Mouse (Mus musculus): ENCODE measurements around the gene Stt3b. TPM values are rescaled to one million over a fixed set of nuclear protein-coding genes. Genes with fewer than 3 reads are reported as not detected.
"Not testable (repeated sequence)": the region's sequence is repeated elsewhere in the genome, so short reads cannot be mapped to it uniquely, and the experiment has no call there.

Stt3b gene
- total RNA-seq, 2 experiments from 2014 or later, result 58.4 to 61.7 TPM

GRCm38 (mm10) chr9:115273095-115273649 is 37.0 kb downstream of the Stt3b start:
- DNase-seq, result no peak
- intact Hi-C loops (cut with DNase I), result no loop called here

GRCm38 (mm10) chr9:115272451-115272850 is 37.8 kb downstream of the Stt3b start:
- DNase-seq; intact Hi-C loops (cut with DNase I): not testable (repeated sequence)

DNA sequence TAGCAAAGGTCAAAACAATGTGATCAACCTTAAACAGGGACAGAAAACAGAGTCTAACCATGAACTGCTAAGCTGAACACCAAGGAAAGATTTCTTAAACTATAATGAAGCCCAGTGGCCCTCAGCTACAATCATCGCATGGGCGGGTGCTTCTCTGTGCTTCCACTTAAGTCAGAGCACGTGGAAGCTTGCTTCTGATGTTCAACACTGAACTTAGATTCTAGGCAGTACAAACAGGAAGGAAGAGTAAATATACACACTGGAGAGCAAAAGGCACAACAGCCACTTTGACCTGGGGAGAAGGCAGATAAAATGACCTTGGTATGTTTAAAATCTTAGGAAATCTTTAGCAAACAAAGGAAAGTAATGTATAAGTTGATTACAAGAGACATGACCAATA is 38.7 kb downstream of the Stt3b start:
- intact Hi-C loops (cut with DNase I), result no loop called here
- no peak for DNase-seq

- intact Hi-C loops (cut with DNase I), result loop anchor here (5.0 kb wide), 1 partner anchor 175 kb away; no protein-coding TSS in a partner anchor
- DNase-seq, result no peak
These were observed 48.3 kb downstream of the Stt3b start for GRCm38 (mm10) chr9:115261896-115262295.

DNA sequence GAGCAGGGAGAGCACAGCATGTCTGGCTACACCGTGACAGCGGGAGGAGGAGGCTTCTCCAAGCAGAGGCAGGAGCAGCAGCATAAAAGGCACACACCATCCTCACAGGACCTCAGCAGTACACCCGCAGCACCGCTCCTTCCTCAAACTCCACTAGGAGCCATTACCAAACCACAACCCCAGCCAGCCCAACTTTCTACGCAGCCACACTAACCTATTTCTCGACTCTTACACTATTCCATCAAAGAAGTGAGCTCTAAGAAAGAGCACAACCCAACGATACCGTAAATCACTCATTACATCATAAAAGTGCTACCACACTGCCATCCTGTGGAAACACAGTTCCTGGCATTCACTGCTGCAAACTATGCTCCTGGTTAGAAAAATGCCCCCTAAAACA is 48.8 kb downstream of the Stt3b start:
- intact Hi-C loops (cut with DNase I), result loop anchor here (5.0 kb wide), 1 partner anchor 174 kb away; no protein-coding TSS in a partner anchor
- DNase-seq, result peak in 1 of 2 experiments; percentile 39

- no peak for DNase-seq
- intact Hi-C loops (cut with DNase I), result loop anchor here (5.0 kb wide), 1 partner anchor 173 kb away; no protein-coding TSS in a partner anchor
These were observed 49.8 kb downstream of the Stt3b start for GRCm38 (mm10) chr9:115260464-115260863.

DNA sequence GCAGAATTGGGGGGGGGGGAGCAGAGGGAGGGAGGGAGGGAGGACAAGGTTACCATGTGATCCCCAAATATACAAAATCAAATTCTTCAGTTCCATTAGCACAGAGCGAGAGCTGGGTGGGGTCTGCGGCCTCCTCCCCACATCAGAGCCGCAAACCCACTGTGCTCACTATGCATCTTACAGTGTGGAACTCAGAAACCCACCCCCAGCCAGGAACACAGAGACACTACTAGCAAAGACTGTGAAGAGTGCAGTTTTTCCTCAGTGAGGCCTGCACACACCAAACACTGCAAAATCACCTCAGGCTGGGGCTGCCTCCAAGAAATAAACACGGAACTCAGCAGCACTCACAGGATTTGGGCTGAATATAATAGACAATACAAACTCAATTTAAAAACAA is 50.4 kb downstream of the Stt3b start:
- no peak for DNase-seq
- intact Hi-C loops (cut with DNase I), result loop anchor here (5.0 kb wide), 1 partner anchor 173 kb away; no protein-coding TSS in a partner anchor

GRCm38 (mm10) chr9:115257733-115258286 is 52.4 kb downstream of the Stt3b start:
- intact Hi-C loops (cut with DNase I), result no loop called here
- DNase-seq, result no peak

DNA sequence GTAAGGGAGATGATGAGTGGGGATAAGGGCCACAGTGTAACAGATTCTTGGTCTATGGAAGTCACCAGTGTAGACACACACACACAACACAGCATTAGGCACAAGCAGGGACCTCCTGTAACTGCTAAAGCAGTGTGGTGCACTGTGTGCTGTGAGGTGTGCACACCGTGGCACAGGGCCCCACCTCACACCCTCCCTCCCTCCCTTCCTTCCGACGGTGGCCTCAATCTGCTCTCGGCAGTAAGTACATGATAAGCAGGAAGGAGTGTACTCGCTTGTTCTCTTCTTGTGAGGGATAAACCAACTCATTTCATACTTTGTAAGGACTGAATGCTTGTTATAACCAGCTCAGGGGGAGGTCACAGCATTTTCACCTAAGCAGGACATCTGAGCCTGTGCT is 61.1 kb downstream of the Stt3b start:
- no peak for DNase-seq

DNA sequence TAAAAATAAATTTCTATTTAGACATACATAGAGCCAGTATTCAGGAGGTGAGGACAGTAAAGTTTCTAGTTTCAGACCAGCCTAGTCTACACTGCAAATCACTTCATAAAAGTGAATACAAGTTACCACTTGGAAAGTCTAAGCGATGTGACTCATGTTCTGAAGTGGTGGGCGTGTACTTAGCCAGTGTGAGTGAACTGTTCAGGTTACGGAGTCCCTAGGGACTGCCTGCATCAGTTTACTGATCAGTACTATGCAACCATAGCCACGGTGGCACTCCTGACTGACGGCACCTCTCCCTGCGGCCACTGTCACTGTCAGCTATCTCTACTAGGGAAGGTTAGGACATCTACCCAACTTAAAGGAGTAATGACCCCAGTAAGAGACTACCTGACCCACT is 65.1 kb downstream of the Stt3b start:
- DNase-seq, result no peak
- intact Hi-C loops (cut with DNase I), result no loop called here

More for the DNA sequence above, 61.1 kb downstream of the Stt3b start:
- intact Hi-C loops (cut with DNase I), result no loop called here

DNA sequence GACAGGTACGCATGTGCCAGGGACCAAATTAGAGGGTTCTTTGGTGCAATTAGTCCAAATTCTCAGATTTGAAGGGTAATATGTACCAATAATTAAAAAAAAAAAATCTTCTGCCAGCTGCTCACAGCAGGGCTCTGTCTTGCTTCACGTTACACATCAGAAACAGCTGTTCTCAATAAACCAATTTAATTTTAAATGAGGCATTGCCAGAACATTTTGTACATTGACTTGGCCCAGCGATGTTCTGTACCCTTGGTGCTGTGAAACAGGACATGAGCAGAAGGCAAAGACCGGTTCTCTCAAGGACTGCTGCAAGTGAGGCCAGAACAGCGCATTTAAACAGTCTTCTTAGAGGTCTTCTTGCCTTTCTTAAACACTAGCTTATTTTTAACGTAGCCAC is 66.6 kb downstream of the Stt3b start:
- no peak for DNase-seq
- intact Hi-C loops (cut with DNase I), result no loop called here

DNA sequence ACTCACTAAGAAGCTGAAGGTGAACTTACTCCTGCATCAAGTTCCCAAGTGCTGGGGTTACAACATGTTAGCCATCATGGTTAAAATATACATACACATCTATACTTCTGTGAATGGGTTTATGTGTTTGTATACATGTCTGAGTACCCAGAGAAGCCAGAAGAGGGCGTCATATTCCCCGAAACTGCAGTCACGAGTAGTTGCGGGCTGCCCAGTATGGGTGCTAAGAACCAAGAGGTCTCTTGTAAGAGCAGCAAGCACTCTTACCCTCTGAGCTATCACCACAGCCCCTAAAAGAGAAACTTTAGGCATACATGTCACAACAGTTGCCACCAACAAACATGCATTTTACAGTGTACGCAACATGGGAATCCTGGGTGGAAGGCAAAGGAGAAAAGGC is 70.4 kb downstream of the Stt3b start:
- intact Hi-C loops (cut with DNase I), result no loop called here
- no peak for DNase-seq

DNA sequence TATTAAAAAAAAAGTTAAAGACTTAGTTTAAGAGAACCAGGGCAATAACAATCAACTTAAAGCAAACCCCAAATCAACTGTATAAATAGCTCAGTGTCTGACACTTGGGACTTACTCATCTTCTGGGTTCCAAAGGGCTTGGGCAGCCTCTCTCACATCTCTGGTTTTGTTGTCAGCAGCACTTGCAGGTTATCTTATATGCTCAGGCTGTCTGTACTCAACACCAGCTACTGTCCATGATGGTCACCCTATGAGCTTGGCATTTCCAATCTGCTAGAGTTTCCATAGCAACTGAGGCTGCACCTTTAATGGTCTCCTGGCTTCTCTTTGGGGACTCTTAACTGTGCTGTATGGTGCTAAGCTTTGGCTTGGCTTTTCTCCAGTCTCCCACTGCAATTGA is 72.3 kb downstream of the Stt3b start:
- DNase-seq, result no peak
- intact Hi-C loops (cut with DNase I), result no loop called here

- DNase-seq, result peak; percentile 14 to 33
These were observed 73.8 kb downstream of the Stt3b start for GRCm38 (mm10) chr9:115236352-115236841.

GRCm38 (mm10) chr9:115234561-115234960 is 75.7 kb downstream of the Stt3b start:
- intact Hi-C loops (cut with DNase I), result no loop called here
- no peak for DNase-seq

More at GRCm38 (mm10) chr9:115236352-115236841, 73.8 kb downstream of the Stt3b start:
- intact Hi-C loops (cut with DNase I), result no loop called here

DNA sequence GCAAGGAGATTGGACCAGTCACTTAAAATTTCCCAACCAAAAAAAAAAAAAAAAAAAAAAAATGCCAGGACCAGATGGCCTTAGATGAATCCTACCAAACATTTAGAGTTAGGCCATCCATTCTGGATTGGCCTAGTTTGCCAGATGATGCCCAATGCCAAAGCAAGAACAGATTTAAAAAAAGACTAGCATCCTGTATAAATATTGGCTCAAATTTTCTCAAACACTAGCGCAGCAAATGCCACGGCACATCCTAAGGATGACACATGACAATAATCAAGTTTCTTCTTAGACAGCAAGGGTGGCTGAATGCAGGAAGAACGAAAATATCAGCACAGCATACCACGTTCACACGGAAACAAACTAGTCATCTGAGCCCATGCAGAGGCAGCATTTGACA is 76.5 kb downstream of the Stt3b start:
- no peak for DNase-seq
- intact Hi-C loops (cut with DNase I), result no loop called here

DNA sequence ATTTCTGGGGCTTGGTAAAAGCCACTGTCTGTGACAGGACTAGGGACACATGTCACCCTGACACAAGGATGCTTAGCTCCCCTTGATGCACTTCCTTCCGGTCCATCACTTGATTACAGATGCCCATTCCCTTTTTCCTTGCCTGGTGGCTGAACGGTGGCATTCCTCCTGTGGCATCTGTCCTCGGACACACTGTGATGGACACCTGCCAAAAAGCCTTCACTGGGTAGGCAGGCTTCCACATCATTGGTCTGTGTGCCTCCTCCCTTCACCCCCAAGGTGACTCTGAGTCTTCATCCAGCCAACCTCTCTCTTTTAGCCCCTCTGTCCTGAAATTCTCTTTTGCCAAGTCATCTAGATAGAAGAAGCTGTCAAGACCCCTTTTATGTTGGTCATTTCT is 78.7 kb downstream of the Stt3b start:
- peak in 1 of 2 experiments; percentile 27 for DNase-seq

DNA sequence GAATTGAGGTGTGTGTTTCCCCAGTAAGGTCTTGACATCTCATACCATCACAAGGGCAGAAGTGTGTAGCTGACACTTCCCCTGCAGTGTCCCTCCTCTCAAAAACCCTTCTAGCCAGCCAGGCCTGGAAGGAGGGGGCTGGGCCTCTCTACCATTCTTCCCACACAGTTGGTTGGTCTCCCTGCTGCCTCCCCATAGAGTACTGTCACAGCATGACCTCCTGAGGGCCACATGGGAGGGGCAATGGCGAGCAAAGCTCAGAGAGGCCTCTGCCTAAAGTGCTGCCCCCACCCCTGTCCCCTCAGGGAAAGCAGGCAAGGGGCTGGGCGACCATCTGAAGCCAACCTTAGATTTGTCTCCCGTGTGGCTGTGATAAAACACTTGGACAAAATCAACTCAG is 80.1 kb downstream of the Stt3b start:
- DNase-seq, result no peak
- intact Hi-C loops (cut with DNase I), result no loop called here

More for the DNA sequence above, 78.7 kb downstream of the Stt3b start:
- intact Hi-C loops (cut with DNase I), result no loop called here

DNA sequence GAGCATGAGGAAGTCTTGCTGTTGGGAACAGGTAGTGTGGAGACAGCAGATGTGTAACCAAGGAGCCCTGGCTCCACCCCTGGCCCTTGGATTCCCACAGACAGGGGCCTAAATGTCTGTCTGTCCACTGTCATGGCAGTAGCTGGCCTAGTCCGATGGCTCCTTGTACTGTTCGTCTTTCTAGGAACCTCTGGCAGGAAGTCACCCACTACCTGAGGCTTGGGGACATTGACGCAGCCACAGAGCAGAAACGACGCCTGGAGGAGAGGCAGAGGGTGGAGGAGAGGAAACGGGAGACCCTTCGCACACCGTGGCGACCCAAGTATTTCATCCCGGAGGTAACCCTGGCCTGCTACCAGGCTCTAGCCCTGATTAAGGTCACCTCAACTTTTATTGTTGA is 80.5 kb downstream of the Stt3b start:
- intact Hi-C loops (cut with DNase I), result no loop called here

DNA sequence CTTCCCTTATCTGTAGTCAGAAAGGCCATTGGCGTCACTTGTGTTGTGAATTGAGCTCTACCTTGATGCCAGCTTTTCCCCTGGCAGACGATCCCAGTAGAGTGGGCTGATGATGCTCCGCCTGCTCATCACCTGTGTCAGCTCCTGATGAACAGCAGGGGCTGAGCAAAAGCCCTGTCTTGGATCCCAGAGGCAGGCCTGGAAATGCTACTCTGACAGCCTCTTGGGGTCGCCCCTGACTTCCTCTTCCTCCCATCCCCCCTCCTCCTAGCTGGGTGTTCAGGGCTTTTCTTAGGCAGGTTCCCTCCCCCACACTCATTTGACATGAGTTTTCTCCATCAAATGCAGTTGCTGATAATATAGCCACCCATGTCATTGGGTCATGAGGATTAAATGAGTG is 81.1 kb downstream of the Stt3b start:
- intact Hi-C loops (cut with DNase I), result no loop called here
- DNase-seq, result no peak

More for the DNA sequence above, 80.5 kb downstream of the Stt3b start:
- DNase-seq, result no peak

DNA sequence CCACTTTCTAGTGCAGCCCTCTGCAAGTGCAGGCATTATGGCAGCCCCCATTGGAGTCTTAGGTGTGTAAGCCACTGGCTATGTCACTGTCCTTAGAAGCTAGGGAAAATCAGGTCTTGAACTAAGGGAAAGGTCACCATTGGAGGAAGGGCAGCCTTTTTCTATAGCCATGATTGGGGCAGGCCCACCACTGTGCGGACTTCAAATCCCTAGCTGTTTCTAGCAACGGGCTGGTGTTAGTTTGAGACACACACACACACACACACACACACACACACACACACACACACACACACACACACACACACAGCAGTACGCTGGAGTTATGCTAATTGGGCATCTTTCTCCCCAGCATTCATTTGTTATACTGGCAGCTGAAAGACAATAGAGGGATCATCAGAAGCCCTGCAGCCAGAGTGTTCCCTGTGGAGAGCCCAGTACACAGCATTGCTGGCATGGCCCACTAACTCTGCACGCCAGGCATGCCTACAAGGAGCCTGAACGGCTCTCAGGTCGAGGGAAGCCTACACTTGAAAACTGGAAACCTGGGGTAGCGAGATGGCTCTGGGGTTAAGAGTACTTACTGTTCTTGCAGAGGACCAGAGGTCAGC is 85.4 kb downstream of the Stt3b start:
- no peak for DNase-seq
- intact Hi-C loops (cut with DNase I), result no loop called here

- intact Hi-C loops (cut with DNase I), result no loop called here
- no peak for DNase-seq
These were observed 89.0 kb downstream of the Stt3b start for GRCm38 (mm10) chr9:115221265-115221664.
